Mouse (Mus musculus) heart, adult 18-20 months (tissue): ENCODE measurements around the gene Prpf8. TPM values are rescaled to one million over a fixed set of nuclear protein-coding genes. Genes with fewer than 3 reads are reported as not detected.
"Not testable (repeated sequence)": the region's sequence is repeated elsewhere in the genome, so short reads cannot be mapped to it uniquely, and the experiment has no call there.

Experiments used
- DNase-seq, 2 experiments: peaks; one replicate each; pipeline ENCODE4 v3.0.0; 2021 to 2022; ENCODE audit warnings: mixed read lengths in 1 of 2
- microRNA-seq, 2 experiments: library from miRNA; unstranded; fragments of <30 nt; microRNA quantifications; one replicate each; pipeline ENCODE4 v1.2.0; 2022
- total RNA-seq, 2 experiments: library from RNA; stranded (reverse); gene quantifications; 2 replicates each; pipeline ENCODE4 v1.2.3; 2021

Prpf8 gene
- total RNA-seq, 2 experiments from 2014 or later: 86.5 to 92.7 TPM

DNA sequence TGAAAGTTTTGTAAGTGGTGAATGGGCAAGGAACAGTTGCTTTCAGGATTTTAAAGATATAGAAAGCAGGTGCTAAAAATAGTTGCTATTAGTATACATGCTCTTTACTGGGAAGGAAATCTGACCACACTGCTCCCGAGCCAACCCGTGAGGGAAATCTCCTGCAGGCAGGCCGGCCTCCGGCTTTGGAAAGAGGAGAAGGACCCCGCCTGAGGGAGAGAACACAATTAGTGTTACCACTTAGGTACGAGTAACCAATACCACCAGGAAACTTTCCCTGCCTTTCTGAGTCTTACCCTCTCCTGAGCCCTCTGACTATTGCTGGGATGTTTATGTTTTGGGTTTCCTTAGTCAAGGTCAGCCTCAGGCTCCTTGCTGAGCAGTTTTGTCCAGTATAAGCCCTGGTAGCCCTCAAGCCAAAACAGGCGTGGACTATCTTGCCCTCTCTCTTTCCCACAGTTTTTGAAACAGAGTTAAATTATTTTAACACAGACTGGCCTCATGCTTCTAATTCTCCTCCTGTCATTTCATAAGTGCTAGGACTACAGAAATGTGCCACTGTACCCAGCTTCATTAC is 66.4 kb downstream of the Prpf8 start:
- DNase-seq: no peak

DNA sequence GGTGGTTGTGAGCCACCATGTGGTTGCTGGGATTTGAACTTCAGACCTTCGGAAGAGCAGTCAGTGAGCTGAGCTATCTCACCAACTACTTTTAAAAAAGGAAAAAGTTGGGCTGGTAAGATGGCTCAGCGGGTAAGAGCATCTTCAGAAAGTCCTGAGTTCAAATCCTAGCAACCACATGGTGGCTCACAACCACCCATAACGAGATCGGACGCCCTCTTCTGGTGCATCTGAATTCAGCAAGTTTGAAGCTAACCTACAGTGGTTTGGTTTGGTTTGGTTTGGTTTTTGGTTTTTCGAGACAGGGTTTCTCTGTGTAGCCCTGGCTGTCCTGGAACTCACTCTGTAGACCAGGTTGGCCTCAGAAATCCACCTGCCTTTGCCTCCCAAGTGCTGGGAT is 69.4 kb downstream of the Prpf8 start:
- DNase-seq: not testable (repeated sequence)

DNA sequence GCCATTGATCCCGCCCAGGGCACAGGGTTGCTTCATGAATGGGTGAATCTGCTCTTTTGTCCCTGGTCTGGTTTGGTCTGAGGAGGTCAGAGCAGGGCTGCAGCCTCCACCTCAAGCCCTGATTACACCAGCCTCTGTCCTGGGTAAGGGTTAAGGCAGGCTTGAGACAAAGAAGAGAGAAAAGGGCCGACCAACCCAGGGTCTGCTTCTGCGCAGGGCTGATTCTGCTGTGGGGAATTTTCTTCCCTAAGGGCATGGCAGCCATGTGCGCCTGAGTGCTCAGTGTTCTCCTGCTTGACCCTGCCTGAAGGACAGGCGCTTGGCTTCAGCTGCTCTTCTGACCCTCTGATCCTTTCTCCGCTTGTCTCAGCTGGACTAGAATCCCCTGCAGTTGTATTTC is 70.5 kb downstream of the Prpf8 start:
- no peak for DNase-seq

DNA sequence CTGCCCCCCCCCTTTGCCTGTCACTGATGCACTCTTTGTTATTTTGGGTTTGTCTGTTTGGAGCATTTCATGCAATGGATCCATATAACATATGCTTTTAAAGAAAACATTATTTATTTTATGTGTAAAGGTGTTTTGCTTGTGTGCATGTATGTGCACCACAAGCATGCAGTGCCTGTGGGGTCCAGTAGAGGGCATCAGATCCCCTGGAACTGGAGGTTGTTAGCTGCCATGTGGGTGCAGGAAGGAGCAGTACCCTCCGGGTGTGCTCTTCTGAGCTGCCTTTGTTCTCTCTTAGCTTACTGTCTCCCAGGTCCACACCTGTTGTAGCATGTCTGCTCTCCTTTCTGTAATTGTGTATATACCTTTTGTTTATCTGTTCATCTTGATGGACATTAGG is 71.5 kb downstream of the Prpf8 start:
- DNase-seq: no peak

Small RNA genes lying within 50 kb of the gene (microRNA-seq; reads per million reads assigned to microRNA genes)
- gene Mir22 (20,256 to 49,680 reads per million in 2 experiments), gene Mir3971 (0 to 0.76 reads per million in 2 experiments)

Other genes starting within 250 kb of the Prpf8 start
- 10 to 100 TPM; 54.4 to 59.6 TPM for gene Rpa1, start 138.5 kb upstream of the Prpf8 start, total RNA-seq
- 1 to 10 TPM; 5.9 to 7.2 TPM for gene Smyd4, start 138.4 kb upstream of the Prpf8 start, total RNA-seq
- 10 to 100 TPM; 16.0 to 21.0 TPM for gene Serpinf1, start 64.1 kb upstream of the Prpf8 start, total RNA-seq
- gene Serpinf2, start 47.2 kb upstream of the Prpf8 start, total RNA-seq: not detected
- 1 to 10 TPM; 7.6 to 8.3 TPM for gene Wdr81, start 32.1 kb upstream of the Prpf8 start, total RNA-seq
- gene Tlcd2, start 25.1 kb upstream of the Prpf8 start, total RNA-seq: 1 to 10 TPM; 2.4 to 4.9 TPM
- 10 to 100 TPM; 46.5 to 48.2 TPM for gene Rilp, start 23.3 kb downstream of the Prpf8 start, total RNA-seq
- 1 to 10 TPM; 6.6 to 6.8 TPM for gene Scarf1, start 26.7 kb downstream of the Prpf8 start, total RNA-seq
- 10 to 100 TPM; 16.2 to 17.3 TPM for gene Slc43a2, start 44.9 kb downstream of the Prpf8 start, total RNA-seq
- gene Pitpna, start 101.3 kb downstream of the Prpf8 start, total RNA-seq: 100 to 1,000 TPM in 1 of 2 experiments, 10 to 100 TPM in 1; 98.2 to 107 TPM
- 10 to 100 TPM; 24.1 to 28.3 TPM for gene Inpp5k, start 144.2 kb downstream of the Prpf8 start, total RNA-seq
- 10 to 100 TPM; 87.2 to 96.1 TPM for gene Myo1c, start 163.7 kb downstream of the Prpf8 start, total RNA-seq
- 10 to 100 TPM; 83.6 to 87.8 TPM for gene Crk, start 192.4 kb downstream of the Prpf8 start, total RNA-seq
- 100 to 1,000 TPM; 547 to 552 TPM for gene Ywhae, start 246.1 kb downstream of the Prpf8 start, total RNA-seq